Mouse (Mus musculus): ENCODE results near the gene Vps13d. TPM values are rescaled to one million over a fixed set of nuclear protein-coding genes. Genes with fewer than 3 reads are reported as not detected.

Vps13d gene
- polyA plus RNA-seq, 1 experiment from 2014 or later = 9.2 TPM

DNA sequence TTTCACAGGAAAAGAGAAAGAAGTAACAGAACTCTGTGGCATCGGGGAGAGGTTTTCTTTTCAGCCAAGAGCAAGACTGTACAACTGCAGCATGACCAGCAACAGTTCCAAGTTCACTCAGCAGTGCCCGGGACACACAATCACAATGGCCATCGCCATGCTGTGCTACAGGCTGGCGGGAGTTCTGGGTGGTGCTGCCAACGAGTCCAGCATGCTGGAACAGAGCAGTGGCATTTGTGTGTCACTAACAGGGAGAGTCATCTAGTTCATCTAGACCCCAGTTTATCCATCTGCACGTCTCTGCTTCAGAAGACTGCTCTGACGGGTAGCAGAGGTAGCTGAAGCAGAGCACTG lies 169.4 kb downstream of the Vps13d start:
- H3K27me3 ChIP-seq (replicated peaks; ENCODE audit: control insufficient read depth, insufficient read depth, low read length) = no peaks in the 10 kb centered on the region
- peaks cover 8% of the 10 kb centered on the region for H3K4me1 ChIP-seq (replicated peaks; ENCODE audit: control insufficient read depth, insufficient read depth, low read length)
- H3K9ac ChIP-seq (replicated peaks; ENCODE audit: low read depth, low read length) = no peak overlapping the region
- no peak overlapping the region for H3K4me2 ChIP-seq (ENCODE audit: low read length)
- H3K27ac ChIP-seq (ENCODE audit: low read length) = no peak overlapping the region
- no peaks in the 10 kb centered on the region for H3K36me3 ChIP-seq (ENCODE audit: control insufficient read depth, insufficient read depth)
- WGBS = 51% methylated on average over 7 of the region's 7 CpGs
- peak; percentile 56; the same call in 1 of the 2 replicates for ATAC-seq
- H3K4me3 ChIP-seq (replicated peaks; ENCODE audit: low read length) = no peak overlapping the region
- H3K9me3 ChIP-seq (ENCODE audit: control insufficient read depth, low read length) = no peaks in the 10 kb centered on the region

- Histone ChIP-seq H3K27me3 (replicated peaks; ENCODE audit: control insufficient read depth, insufficient read depth, low read length) (no peaks in the 10 kb centered on the region), H3K9me3 (ENCODE audit: control insufficient read depth, low read length) (no peaks in the 10 kb centered on the region), H3K4me3 (replicated peaks; ENCODE audit: low read length) (no peak overlapping the region), H3K4me2 (ENCODE audit: low read length) (no peak overlapping the region), H3K9ac (replicated peaks; ENCODE audit: low read depth, low read length) (no peak overlapping the region), H3K4me1 (replicated peaks; ENCODE audit: control insufficient read depth, insufficient read depth, low read length) (peaks cover 8% of the 10 kb centered on the region), H3K27ac (ENCODE audit: low read length) (no peak overlapping the region), H3K36me3 (ENCODE audit: control insufficient read depth, insufficient read depth) (no peaks in the 10 kb centered on the region)
- WGBS = 22% methylated on average over 8 of the region's 8 CpGs
- ATAC-seq = 0 out of 2 replicates have a peak, but pooled peaks have one; percentile 34
These were observed 170.0 kb downstream of the Vps13d start for GRCm38 (mm10) chr4:145024694-145025408.

DNA sequence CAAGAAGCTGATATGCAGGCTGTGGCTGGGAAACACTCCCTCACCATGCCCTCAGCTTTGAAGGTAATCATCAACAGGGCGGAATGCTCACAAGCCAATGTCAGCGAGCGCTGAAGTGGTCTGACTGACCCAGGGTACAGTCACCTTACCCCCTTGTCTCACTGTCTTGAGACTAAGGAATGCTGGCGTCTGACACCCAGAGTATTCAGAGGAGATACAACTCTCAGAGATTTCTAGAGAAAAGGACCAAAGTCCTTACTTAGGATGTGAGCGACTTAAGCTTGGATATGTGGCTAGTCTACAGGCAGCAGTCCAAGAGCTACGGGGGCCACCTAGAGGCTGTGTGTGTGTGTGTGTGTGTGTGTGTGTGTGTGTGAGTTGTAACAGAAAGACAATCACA lies 170.9 kb downstream of the Vps13d start:
- 88% methylated on average over 6 of the region's 6 CpGs for WGBS
- Histone ChIP-seq H3K27me3 (replicated peaks; ENCODE audit: control insufficient read depth, insufficient read depth, low read length) (no peaks in the 10 kb centered on the region), H3K27ac (ENCODE audit: low read length) (no peak overlapping the region), H3K4me1 (replicated peaks; ENCODE audit: control insufficient read depth, insufficient read depth, low read length) (peaks cover 8% of the 10 kb centered on the region), H3K4me3 (replicated peaks; ENCODE audit: low read length) (no peak overlapping the region), H3K4me2 (ENCODE audit: low read length) (no peak overlapping the region), H3K9me3 (ENCODE audit: control insufficient read depth, low read length) (no peaks in the 10 kb centered on the region), H3K9ac (replicated peaks; ENCODE audit: low read depth, low read length) (no peak overlapping the region), H3K36me3 (ENCODE audit: control insufficient read depth, insufficient read depth) (peaks cover 3% of the 10 kb centered on the region; the same call in 1 of the 2 replicates)
- ATAC-seq = no peak

DNA sequence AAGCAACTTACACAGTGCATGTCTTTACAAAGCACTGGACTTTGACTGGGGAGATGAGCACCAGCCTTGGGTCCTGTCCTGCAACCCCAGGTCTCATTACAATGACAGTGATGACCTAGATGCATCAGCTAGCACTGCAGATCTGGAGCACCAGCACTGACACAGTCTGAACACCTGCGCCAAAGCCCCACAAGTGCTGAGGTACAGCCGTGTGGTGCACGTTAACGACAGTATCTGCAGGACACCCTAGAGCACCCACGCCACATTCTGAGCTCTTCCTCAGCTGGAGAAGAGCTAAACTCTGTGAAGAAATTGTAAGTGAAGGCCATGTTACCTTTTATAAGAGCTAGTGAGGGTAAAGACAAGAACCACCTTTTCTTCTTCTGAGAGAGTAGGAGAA lies 172.0 kb downstream of the Vps13d start:
- Histone ChIP-seq H3K27ac (ENCODE audit: low read length) (no peak overlapping the region), H3K4me3 (replicated peaks; ENCODE audit: low read length) (no peak overlapping the region), H3K9ac (replicated peaks; ENCODE audit: low read depth, low read length) (no peak overlapping the region), H3K27me3 (replicated peaks; ENCODE audit: control insufficient read depth, insufficient read depth, low read length) (no peaks in the 10 kb centered on the region), H3K36me3 (ENCODE audit: control insufficient read depth, insufficient read depth) (peaks cover 3% of the 10 kb centered on the region; the same call in 1 of the 2 replicates), H3K9me3 (ENCODE audit: control insufficient read depth, low read length) (no peaks in the 10 kb centered on the region), H3K4me1 (replicated peaks; ENCODE audit: control insufficient read depth, insufficient read depth, low read length) (peaks cover 8% of the 10 kb centered on the region), H3K4me2 (ENCODE audit: low read length) (no peak overlapping the region)
- ATAC-seq = no peak
- WGBS = 94% methylated on average over 5 of the region's 5 CpGs

- ATAC-seq = no peak; the same call in 1 of the 2 replicates
- Histone ChIP-seq H3K4me1 (replicated peaks; ENCODE audit: control insufficient read depth, insufficient read depth, low read length) (peaks cover 8% of the 10 kb centered on the region), H3K4me3 (replicated peaks; ENCODE audit: low read length) (no peak overlapping the region), H3K9me3 (ENCODE audit: control insufficient read depth, low read length) (no peaks in the 10 kb centered on the region), H3K27me3 (replicated peaks; ENCODE audit: control insufficient read depth, insufficient read depth, low read length) (no peaks in the 10 kb centered on the region), H3K27ac (ENCODE audit: low read length) (no peak overlapping the region), H3K9ac (replicated peaks; ENCODE audit: low read depth, low read length) (no peak overlapping the region), H3K36me3 (ENCODE audit: control insufficient read depth, insufficient read depth) (peaks cover 3% of the 10 kb centered on the region; the same call in 1 of the 2 replicates), H3K4me2 (ENCODE audit: low read length) (no peak overlapping the region)
- WGBS = 98% methylated on average over 2 of the region's 2 CpGs
These were observed 172.6 kb downstream of the Vps13d start for GRCm38 (mm10) chr4:145022211-145022610.

GRCm38 (mm10) chr4:145020383-145020782 lies 174.4 kb downstream of the Vps13d start:
- Histone ChIP-seq H3K27me3 (replicated peaks; ENCODE audit: control insufficient read depth, insufficient read depth, low read length) (no peaks in the 10 kb centered on the region), H3K27ac (ENCODE audit: low read length) (no peak overlapping the region), H3K9me3 (ENCODE audit: control insufficient read depth, low read length) (no peaks in the 10 kb centered on the region), H3K9ac (replicated peaks; ENCODE audit: low read depth, low read length) (no peak overlapping the region), H3K4me2 (ENCODE audit: low read length) (no peak overlapping the region), H3K36me3 (ENCODE audit: control insufficient read depth, insufficient read depth) (peaks cover 6% of the 10 kb centered on the region), H3K4me1 (replicated peaks; ENCODE audit: control insufficient read depth, insufficient read depth, low read length) (peaks cover 8% of the 10 kb centered on the region), H3K4me3 (replicated peaks; ENCODE audit: low read length) (no peak overlapping the region)
- ATAC-seq = no peak
- 92% methylated on average over 2 of the region's 2 CpGs for WGBS

- H3K9ac ChIP-seq (replicated peaks; ENCODE audit: low read depth, low read length) = no peak overlapping the region
- H3K27ac ChIP-seq (ENCODE audit: low read length) = no peak overlapping the region
- H3K4me1 ChIP-seq (replicated peaks; ENCODE audit: control insufficient read depth, insufficient read depth, low read length) = no peaks in the 10 kb centered on the region; the same call in 1 of the 2 replicates
- ATAC-seq = no peak
- no peaks in the 10 kb centered on the region for H3K27me3 ChIP-seq (replicated peaks; ENCODE audit: control insufficient read depth, insufficient read depth, low read length)
- 92% methylated on average over 3 of the region's 3 CpGs for WGBS
- no peaks in the 10 kb centered on the region for H3K9me3 ChIP-seq (ENCODE audit: control insufficient read depth, low read length)
- no peak overlapping the region for H3K4me2 ChIP-seq (ENCODE audit: low read length)
- peaks cover 8% of the 10 kb centered on the region for H3K36me3 ChIP-seq (ENCODE audit: control insufficient read depth, insufficient read depth)
- H3K4me3 ChIP-seq (replicated peaks; ENCODE audit: low read length) = no peak overlapping the region
These were observed 175.6 kb downstream of the Vps13d start for GRCm38 (mm10) chr4:145019121-145019714.

DNA sequence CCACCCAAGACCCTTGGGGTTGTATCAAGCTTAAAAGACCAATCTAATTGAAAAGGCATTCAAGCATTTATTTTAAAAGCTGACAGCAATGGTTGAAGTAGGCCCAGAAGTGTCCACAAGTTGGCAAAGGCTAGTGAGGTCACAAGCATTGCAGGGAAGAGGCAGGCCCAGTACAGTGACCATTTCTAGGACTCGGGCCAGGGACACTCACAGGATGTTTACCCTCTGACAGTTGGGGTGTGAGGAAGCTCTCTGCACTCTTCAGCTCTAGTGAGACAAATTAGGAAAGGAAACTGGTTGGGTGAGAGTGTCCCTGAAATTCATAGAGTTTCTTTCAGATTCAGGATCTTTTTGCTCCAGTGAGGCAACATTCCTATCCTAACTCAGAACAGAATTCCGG lies 177.1 kb downstream of the Vps13d start:
- no peak overlapping the region for H3K4me2 ChIP-seq (ENCODE audit: low read length)
- 80% methylated on average over 2 of the region's 2 CpGs for WGBS
- peaks cover 8% of the 10 kb centered on the region for H3K36me3 ChIP-seq (ENCODE audit: control insufficient read depth, insufficient read depth)
- no peaks in the 10 kb centered on the region for H3K27me3 ChIP-seq (replicated peaks; ENCODE audit: control insufficient read depth, insufficient read depth, low read length)
- H3K4me3 ChIP-seq (replicated peaks; ENCODE audit: low read length) = no peak overlapping the region
- ATAC-seq = no peak
- no peaks in the 10 kb centered on the region for H3K4me1 ChIP-seq (replicated peaks; ENCODE audit: control insufficient read depth, insufficient read depth, low read length)
- no peak overlapping the region for H3K27ac ChIP-seq (ENCODE audit: low read length)
- H3K9ac ChIP-seq (replicated peaks; ENCODE audit: low read depth, low read length) = no peak overlapping the region
- no peaks in the 10 kb centered on the region for H3K9me3 ChIP-seq (ENCODE audit: control insufficient read depth, low read length)

DNA sequence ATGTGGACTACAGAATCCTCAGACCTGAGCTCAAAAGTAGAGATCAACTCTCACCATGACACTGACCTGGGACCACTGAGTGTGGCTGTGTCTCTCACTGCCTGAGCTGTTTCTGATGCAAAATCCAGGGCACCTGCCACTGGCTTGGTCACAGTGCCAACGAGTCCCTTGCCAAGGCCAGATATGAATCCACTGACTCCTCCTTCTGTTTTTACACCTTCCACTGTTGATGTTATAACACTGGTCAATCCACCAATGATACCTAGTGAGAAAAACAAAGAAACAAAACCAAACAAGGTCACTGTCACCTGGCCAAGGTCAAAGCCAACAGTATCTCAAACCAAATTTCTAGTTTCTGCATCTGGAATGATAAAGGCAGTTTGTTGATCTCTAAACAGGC lies 178.1 kb downstream of the Vps13d start:
- Histone ChIP-seq H3K27ac (ENCODE audit: low read length) (no peak overlapping the region), H3K9me3 (ENCODE audit: control insufficient read depth, low read length) (no peaks in the 10 kb centered on the region), H3K27me3 (replicated peaks; ENCODE audit: control insufficient read depth, insufficient read depth, low read length) (no peaks in the 10 kb centered on the region), H3K4me3 (replicated peaks; ENCODE audit: low read length) (no peak overlapping the region), H3K9ac (replicated peaks; ENCODE audit: low read depth, low read length) (no peak overlapping the region), H3K4me1 (replicated peaks; ENCODE audit: control insufficient read depth, insufficient read depth, low read length) (no peaks in the 10 kb centered on the region), H3K4me2 (ENCODE audit: low read length) (no peak overlapping the region), H3K36me3 (ENCODE audit: control insufficient read depth, insufficient read depth) (peaks cover 8% of the 10 kb centered on the region)
- no peak for ATAC-seq
- WGBS = 89% methylated on average over 1 of the region's 1 CpGs

All from forebrain, embryonic 16.5 days (tissue).